Mouse (Mus musculus) megakaryocyte, embryonic 14.5 days (primary cell): ENCODE results near the gene Osbpl3.

ENCODE experiments used
- FLI1 ChIP-seq: IDR thresholded peaks from 2 replicates; pipeline ENCODE4 v1.6.1; 2012; ENCODE audit warnings: low read length, inconsistent platforms, mixed read lengths
- GATA1 ChIP-seq: IDR thresholded peaks from 3 replicates; pipeline ENCODE4 v1.6.1; 2012; ENCODE audit warnings: mixed read lengths, low read length, inconsistent platforms, borderline replicate concordance

DNA sequence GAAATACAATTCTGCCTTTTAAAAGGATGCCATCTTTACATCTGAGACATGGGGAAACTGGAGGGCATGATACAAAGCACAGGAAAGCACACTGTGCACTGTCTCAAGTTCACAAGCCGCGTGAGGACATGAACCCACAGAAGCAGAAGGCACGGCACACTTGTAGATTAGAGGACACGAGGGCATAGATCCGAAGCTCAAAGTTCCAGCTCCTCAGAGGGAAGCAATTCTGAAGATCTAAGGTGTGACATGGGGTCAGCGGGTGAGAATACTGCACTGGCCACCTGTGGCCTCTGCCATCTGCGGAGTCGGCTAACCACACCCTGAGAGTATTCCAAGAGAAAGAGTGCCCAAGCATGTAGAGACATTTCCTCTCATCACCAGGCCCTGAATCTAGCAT lies 91.6 kb downstream of the Osbpl3 start:
- TF ChIP-seq FLI1 = no peak
- no peak for TF ChIP-seq GATA1
